Mouse (Mus musculus): Measurements from ENCODE around the gene Akap6.

Akap6 gene

DNA sequence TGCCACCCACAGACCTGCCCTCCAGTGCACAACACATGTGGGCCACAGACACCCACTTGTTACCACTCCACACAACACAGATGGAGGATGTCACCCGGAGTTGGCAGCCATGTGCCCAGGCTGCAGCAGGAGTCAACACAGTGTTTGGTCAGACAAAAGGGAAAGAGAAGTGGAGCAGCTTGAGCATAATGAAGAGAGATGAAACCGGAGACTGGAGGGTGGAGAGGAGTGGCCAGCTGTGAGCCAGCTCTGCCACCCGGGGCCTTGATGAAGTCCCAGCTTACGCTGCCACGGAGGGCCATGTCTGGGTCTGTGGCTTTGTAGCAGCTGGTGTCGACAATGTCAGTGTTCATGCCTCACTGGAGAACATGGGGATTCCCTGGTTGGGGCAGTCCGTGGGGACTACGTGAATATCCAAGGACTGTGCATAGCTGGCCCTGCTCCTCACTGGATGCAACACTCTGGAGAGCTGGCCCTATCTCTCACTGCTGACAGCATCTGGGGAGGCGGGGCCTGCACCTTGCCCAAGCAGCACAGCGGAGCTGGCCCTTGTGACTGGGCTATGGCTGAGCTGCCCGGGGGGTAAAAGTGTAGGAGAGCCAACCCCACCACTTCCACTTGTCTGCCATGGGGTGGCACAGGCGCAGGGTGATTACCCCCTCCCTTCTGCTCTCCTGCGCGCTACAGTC, 148.8 kb downstream of the Akap6 start:
- DNase-seq (ENCODE audit: low read depth, low spot score), result no peak

DNA sequence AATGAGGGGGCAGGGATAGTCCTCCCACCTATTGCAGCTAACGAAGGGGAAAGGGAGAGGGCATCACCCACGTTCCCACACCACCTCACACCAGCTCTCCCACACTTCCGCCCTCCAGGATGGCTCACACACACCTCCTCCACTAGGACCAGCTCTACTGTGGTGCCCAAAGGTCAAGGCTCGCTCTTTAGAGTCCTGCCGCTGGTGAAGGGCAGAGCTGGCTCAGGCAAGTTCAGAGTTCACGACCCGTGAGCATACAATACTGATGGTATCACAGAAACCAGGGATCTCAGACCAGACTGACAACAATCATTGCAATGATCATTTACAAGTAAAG, 149.3 kb downstream of the Akap6 start:
- no peak for DNase-seq (ENCODE audit: low read depth, low spot score)

DNA sequence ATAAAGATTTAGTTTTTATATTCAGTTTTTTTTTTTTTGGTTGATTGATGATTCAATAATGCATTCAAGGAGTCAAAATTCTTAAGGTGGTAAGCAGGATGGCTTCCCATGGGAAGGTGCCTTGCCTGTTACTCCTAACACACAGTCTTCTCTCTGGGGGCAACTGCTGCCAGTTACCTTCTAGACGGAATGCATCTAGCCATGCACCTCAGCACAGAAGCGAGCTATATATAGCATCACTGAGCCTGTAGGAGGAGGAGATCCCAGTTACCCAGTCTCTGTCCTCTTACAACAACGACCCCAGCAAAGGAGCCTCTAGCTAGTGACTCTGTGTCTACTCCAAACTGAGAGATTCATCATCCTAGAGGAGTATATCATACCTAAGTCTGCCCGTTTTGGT, 150.1 kb downstream of the Akap6 start:
- DNase-seq (ENCODE audit: low read depth, low spot score), result no peak

DNA sequence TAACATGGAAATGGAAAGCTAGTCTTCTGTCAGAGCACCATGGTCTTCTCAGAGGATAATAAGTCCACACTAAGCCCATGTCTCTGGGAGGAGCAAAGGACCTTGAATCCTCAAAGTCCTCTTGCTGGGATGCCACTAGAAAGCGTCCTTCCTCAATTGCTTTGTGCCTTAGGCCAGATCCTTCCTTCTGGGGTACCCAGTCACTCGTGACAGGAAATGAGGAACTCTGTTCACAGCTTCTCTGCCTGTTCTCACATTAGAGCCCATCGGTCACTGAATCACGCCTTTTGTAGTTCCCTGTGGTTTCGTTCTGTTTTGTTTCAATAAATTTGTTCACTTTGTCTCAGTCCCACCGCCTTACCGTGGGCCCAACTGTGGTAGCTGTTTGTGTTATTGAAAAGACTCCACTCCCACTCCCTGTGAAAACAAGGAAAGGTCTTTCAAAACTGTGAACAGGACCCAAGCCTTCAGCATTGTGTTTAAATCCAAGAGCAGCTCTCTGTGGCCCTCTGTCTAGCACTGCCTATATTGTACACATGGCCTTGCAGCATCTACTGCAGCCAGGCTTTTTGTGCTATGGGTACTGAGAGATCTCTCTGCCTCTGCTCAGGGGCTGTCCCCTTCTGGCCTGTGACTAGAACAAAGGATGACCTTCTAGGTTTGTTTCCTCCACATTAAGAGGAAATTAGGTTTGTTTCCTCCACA, 151.3 kb downstream of the Akap6 start:
- DNase-seq (ENCODE audit: low read depth, low spot score), result no peak

DNA sequence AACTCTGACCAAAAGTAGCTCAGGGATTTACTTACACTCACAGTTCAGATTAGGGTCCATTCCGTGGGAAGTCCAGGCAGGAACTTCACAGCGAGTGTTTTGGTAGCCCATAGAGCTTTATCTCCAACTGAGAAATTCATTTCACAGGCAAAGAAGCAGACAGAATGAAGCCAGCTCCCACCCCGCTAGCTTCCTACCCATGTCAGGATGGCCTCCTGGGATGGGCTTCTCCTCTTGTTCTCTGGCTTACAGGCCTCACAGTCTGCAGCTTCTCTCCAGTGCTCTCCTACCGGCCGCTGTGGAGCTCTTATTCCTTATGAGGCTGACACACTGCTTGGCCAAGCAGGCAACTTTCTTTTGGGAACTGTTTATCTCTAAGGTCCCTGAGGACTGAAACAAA, 152.0 kb downstream of the Akap6 start:
- DNase-seq (ENCODE audit: low read depth, low spot score), result no peak

DNA sequence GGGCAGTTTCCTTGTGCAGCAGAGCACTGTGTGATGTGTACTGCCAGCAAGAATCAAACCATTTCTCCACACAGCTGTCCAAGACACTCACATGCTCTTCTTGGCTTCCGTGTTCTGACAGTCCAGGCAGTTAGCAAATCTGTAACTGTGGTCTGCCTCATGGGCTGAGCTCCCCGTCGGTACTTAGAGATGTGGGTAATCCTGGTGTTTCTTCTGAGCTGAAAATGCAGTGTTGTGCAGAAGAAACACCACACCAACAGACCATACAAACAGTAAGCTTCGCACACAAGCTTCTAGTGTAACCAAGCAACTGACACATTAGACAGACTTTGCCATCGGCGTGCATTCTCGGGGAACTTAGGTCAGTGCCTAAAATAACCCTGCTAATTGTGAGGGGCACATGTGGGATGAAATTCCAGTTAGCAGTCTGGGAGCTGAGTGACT, 155.1 kb downstream of the Akap6 start:
- DNase-seq (ENCODE audit: low read depth, low spot score), result no peak

DNA sequence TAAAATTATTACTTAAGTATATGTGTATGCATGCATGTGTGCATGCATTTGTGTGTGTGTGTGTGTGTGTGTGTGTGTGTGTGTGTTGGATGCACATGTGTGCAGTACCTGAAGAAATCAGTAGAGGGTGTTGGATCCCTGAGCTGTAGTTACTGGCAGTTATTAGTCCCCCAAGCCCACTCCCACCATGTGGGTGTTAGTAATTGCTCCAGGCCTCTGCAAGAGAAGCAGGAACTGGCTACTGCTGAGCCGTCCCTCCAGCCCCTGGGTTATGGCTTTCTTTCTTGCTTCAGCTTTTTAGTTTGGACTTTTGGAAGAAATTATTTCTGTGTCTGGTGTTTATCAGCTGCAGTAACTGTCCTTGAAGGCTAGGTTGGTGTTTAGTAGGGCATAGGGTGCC, 156.9 kb downstream of the Akap6 start:
- no peak for DNase-seq (ENCODE audit: low read depth, low spot score)

DNA sequence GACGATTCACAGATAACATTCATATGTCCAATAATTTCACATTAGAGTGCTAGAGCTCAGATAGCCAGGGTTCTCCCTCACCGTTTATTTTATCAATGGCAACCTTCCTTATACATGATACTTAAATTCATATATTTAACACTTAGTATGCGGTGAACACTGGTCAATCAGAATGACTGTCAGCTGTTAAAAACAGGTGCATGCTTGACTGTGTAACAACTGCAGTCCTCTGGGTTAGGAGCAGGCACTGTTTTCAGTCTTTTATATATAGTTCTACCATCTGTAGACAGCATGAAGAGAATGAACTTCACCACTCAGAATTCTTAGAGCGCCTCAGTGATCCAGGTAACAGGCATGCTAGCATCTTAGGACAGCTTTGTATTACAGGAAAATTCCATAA, 158.1 kb downstream of the Akap6 start:
- DNase-seq (ENCODE audit: low read depth, low spot score), result no peak

DNA sequence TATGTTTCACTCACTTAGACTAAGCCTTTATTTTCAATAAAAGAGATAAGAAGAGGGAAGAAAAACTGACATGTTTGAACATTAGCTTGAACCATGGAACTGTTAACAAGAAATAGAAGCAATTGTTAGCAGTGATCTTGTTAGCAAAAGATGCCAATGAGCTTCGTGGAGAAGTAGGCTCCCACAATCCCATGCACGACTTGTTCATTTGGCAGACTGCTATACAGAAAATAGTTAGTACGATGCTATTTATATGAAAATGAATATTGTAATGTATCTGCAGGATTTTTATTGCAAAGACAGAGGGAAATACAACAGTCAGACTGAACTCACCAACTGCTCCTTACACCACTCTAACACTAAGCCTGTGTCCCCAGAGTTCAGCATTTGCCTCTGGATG, 162.7 kb downstream of the Akap6 start:
- DNase-seq (ENCODE audit: low read depth, low spot score), result no peak

DNA sequence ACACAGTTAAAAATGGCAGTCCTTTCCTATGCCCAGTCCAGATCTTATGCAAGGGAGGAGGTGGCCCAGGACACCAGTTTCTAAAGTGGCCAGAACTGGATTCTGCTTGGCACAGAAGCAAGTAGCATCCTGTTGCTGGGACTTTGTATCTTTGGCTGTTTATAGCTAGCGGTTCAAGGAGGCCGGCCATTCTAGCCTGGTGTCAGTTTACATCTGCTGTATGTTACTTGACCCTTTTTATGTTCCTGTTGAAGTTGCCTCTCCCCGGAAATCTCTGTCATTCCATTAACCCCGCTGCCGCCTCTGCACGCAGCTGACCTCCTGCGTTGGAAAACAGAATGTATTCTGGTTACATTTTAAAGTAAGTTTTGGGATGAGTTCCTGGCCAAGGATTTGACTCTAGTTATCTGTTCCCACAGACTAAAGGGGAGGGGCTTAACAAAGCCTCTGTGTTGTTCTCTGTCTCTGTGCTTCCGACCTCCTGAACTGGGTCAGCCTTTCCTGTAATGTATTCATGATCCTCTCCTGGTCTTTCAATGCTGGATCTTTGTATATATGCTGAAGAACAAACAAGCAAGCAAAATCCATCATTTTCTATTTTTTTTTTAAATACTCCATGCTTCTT, 168.9 kb downstream of the Akap6 start:
- peak; percentile 50 for DNase-seq (ENCODE audit: low read depth, low spot score)

DNA sequence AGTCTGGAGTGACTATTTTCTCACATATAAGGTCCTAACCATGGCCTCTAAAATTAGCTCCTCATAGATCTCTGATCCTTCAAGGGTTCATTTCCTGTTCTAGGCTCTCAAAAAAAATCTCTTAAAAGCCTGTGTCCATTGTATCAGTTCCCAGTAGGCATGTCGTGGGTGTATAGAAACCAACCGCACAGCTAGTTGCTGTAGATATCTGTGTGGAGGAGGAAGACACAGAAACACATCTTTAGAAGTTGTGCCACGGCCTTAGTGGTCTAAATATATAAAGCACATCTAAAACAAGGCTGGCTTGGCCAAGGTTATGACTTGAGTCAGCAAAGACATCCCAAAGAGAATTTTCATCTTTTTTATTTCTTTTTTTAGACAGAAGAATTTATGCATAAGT, 172.4 kb downstream of the Akap6 start:
- DNase-seq (ENCODE audit: low read depth, low spot score), result no peak

DNA sequence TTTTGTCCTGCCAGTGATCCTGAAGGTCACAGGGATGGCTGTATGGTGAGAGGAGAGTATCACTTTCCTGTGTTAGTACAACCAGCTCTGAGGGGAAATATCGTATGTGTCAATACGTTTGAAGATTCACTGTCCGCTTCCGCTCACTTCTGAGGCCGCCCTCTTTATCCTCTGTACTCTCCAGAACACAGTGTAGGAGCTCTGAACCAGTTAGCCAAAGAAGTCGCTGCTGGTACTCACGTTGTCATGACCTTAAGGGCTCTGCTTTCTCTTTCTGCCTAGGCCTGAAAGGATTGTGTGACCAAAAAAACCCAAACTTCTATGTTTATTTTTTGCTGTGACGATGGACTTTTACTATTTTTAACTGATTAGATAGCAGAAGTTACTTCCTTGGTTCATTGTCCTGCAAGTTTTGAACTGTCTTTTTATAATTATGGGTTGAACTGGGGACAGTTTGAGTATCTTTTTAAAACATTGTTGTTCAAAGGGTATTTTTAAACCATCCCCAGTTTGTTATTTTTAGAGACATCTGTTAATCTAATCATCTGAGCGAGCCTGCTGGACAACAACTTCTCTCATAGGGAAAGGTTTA, 175.2 kb downstream of the Akap6 start:
- DNase-seq (ENCODE audit: low read depth, low spot score), result no peak

DNA sequence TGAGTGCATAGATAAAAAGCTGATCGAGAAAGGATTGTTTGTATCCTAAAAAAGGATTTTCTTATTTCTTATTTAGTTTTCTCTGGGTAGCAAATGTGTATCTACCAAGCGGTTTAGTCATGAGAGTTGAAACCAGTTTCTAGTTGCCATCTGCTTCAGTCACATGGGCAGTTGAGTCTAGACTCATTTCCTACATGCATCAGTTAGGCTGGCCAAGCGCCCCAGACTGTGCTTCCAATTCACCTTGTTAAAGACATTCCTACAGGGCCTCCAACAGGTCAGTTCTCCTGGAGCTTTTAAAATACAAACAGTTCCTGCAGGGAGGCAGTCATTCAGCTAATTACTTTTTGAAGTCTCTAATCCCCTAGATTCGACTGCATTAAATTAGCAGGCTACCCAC, 176.9 kb downstream of the Akap6 start:
- no peak for DNase-seq (ENCODE audit: low read depth, low spot score)

DNA sequence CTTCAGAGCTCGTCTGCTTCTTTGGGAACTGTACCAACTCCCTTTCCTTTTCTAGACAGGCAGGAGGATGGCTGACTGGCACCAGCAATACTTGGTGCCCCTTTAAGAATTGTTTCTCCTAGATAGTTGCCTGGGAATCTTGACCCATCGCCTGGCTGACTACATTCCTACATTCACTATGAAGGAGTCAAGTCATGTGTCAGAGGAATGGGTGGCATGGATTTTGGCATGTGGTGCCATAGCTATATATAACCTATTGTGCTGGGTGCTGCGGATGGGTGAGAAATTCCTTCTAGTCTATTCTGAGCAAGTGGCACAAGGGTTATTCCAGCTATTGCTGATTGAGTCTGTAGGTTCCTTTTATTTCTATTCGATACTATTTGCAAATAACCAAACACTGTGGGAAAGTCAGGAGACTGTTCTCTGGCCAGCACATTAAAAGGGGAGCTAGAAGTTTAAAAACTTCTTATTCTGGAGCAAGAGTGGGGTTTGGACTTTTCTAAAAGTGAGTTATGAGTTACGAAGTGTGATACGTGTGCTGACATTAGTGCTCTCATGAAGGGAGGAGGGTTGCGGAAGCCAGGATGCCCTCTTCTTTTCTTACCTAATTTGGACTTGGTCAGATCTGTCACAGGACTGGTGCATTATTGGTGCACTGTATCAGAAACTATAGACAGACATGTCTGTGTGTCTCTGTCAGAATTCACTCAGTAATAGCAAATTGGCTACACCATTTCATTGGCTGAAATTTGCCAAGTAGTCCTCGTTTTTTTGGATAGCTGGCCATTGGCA, 178.0 kb downstream of the Akap6 start:
- DNase-seq (ENCODE audit: low read depth, low spot score), result no peak

DNA sequence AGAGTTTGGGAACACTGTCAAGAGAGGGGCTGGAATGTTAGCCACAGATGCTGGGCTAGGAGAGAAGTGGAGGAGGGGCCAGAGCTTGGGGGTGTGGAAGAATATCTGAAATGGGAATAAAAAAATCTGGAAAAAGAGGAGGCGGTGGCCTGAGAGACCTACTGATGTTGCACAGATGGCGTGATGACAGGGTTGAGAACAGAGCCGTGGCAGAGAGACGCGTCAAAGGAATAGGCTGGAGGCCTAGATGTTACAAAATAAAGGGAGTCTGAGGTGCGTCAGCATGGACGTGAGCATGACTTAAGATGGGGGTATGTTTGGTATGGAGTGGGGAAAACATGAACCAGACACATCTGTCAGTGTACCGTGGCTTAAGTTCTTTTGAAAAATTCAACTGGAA, 180.1 kb downstream of the Akap6 start:
- DNase-seq (ENCODE audit: low read depth, low spot score), result no peak

DNA sequence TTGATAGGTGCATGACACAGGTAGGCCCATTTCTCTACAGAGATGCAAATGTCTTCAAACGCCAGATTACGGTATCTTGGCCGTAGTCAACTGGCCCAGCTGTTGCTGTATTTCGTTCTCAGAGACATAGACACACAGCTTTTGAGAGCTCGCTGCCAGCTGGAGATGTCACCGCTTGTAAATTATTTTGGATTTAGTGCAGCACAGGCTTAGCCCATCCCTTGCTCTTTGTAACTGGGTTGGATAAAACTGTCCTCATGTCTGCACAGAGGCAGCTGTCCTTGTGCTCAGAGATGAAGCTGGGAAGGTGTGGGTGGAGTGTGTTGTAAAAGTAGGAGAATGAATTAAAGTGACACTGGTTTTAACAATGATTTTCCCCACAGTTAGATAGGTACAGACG, 193.3 kb downstream of the Akap6 start:
- no peak for DNase-seq (ENCODE audit: low read depth, low spot score)

DNA sequence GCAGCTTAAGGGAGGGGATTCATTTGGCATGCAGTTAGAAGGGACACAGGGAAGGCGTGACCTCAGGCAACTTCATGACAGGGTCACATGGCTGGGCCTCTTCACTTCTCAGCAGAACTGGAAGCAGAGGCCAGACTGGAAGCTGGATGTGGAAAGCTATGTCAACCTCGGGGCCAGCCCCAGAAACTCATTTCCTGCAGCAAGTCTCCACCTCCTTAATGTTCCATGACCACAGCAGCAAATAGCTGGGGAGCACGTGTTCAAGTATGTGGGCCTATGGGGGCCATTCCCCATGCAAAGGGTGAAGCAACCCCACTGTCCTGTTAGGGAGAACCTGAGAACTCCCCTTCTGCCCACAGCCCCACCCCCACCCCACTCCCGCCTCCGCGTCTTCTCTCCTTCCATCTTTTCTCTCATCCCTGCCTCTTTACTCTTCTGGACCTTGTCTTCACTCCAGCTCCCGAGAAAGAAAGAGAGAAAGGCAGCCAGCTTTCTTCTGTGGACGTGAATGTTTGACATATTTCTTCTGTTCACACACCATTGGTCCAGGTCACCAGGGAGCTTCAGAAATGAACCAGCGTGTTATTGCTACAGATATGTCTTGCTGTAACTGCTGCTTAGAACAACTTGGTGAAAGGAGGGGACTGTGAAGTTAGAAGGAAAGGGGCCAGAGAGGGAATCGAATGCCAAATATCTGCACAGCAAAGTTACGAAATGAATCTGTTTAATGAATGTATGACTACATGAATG, 194.6 kb downstream of the Akap6 start:
- no peak for DNase-seq (ENCODE audit: low read depth, low spot score)

DNA sequence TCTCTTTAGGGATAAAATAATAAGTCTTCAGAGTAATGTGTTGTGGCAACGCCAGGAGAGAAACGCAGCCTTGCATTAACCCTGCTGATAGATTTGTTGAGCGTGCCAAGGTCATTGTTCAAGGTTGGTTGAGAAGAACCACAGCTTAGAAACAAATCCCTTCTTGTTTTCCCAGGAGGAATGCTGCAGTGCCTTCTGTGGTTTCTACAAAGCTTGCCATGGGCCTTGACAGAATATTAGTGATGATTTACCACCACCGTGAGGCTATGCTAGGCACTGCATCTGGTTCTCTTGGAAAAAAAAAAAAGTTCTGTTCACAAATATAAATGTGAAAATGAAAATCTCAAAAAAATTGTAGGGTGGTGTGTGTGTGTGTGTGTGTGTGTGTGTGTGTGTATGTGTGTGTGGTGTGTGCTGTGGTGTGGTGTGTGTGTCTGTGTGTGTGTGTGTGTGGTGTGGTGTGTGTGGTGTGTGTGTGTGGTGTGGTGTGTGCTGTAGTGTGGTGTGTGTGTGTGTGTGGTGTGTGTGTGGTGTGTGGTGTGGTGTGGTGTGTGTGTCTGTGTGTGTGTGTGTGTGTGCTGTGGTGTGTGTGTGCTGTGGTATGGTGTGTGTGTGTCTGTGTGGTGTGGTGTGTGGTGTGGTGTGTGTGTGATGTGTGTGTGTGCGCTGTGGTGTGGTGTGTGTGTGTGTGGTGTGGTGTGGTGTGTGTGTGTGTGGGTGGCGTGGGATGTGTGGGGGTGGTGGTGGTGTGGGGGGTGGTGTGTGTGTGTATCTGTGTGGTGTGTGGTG, 196.7 kb downstream of the Akap6 start:
- peak; percentile 83 for DNase-seq (ENCODE audit: low read depth, low spot score)

DNA sequence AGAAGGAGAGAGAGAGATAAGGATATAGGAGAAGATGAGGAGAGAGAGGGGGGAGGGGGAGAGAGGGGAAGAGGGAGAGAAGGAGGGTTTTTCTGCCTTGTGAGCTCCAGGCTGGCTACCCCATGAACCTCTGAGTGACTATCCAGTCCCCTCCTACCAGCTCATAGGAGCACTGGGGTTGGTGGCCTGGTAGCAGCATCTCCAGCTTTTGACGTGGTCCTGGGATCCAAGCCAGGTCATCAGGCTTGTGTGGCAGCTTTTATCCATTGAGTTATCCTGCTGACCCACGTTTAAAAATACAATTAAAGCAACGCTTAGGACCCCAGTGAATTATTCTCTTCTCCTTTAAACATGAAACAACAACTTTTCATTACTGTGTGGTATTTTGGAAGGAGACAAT, 197.6 kb downstream of the Akap6 start:
- no peak for DNase-seq (ENCODE audit: low read depth, low spot score)

DNA sequence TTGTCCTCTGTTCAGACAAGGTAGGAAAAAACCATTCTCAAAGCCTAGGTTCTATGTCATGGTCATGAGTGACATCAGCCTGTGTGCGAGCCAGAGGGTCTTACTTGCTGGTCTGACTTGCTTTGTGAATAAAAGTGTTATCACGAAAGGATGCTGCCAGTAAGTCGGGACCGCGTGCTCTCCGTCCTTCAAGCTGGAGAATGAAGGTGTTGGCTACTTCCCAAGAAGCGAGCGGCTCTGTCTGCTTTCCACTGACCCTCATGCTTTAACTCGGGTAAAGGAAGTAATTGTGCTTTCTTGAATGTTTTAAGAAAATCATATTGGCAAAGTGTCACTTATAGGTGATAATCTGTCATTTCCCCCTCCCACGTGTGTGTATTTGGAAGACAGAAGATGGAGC, 198.9 kb downstream of the Akap6 start:
- DNase-seq (ENCODE audit: low read depth, low spot score), result no peak

DNA sequence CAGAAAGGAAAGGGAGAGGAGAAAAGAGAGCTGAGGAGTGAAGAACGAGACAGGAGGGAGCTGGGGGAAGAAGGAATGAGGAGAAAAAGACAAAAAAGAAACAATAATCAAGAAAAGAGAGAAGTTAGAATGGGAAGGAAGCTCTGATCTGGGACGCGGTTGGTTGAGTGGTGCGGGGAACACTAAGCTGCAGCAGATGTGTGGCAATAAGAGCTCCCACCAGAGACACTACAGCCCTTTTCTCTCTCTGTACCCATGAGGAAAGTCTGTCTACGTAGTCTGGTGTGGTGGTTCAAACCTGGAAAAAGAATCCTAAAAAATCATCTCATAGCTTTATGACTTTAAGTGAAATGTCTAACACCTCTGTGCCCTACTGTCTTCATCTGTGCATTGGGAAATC, 204.9 kb downstream of the Akap6 start:
- no peak for DNase-seq (ENCODE audit: low read depth, low spot score)
